Mouse (Mus musculus): ENCODE data around the gene Ptpn11. TPM values are rescaled to one million over a fixed set of nuclear protein-coding genes. Genes with fewer than 3 reads are reported as not detected.

Gene Ptpn11
- polyA plus RNA-seq, 2 experiments: 27.1 to 44.6 TPM

GRCm38 (mm10) chr5:121129254-121129653, 61.9 kb downstream of the Ptpn11 start:
- 94% methylated on average over 5 of the region's 5 CpGs for WGBS
- TF ChIP-seq POLR2A (IDR thresholded peaks at IDR 0.05; ENCODE audit: borderline replicate concordance, extremely low read depth, insufficient read depth, insufficient read length): no peak
- H3K36me3 ChIP-seq (ENCODE audit: control insufficient read depth, insufficient read depth, low read length): peaks cover 33% of the 10 kb centered on the region

GRCm38 (mm10) chr5:121126051-121126450, 65.1 kb downstream of the Ptpn11 start:
- Histone ChIP-seq H3K4me1 (ENCODE audit: control insufficient read depth, insufficient read depth, low read length) (no peaks in the 10 kb centered on the region), H3K4me2 (replicated peaks; ENCODE audit: low read depth, low read length, severe bottlenecking) (no peak overlapping the region), H3K4me3 (replicated peaks; ENCODE audit: low read length) (no peak overlapping the region), H3K9ac (ENCODE audit: low read depth, low read length, severe bottlenecking) (no peak overlapping the region), H3K27me3 (ENCODE audit: control insufficient read depth, insufficient read depth, low read length) (no peaks in the 10 kb centered on the region), H3K9me3 (ENCODE audit: control insufficient read depth, low read length) (no peaks in the 10 kb centered on the region), H3K36me3 (ENCODE audit: control insufficient read depth, insufficient read depth, low read length) (peaks cover 3% of the 10 kb centered on the region; the same call in 1 of the 2 replicates), H3K27ac (replicated peaks; ENCODE audit: low read depth, low read length) (no peak overlapping the region)
- 67% methylated on average over 2 of the region's 2 CpGs for WGBS
- no peak for DNase-seq (ENCODE audit: low spot score)
- no peak for TF ChIP-seq POLR2A (IDR thresholded peaks at IDR 0.05; ENCODE audit: borderline replicate concordance, extremely low read depth, insufficient read depth, insufficient read length)
- ATAC-seq (ENCODE audit: low FRiP score, low read depth): no peak

More at GRCm38 (mm10) chr5:121129254-121129653, 61.9 kb downstream of the Ptpn11 start:
- DNase-seq (ENCODE audit: low spot score): no peak
- no peaks in the 10 kb centered on the region for H3K9me3 ChIP-seq (ENCODE audit: control insufficient read depth, low read length)
- no peaks in the 10 kb centered on the region for H3K27me3 ChIP-seq (ENCODE audit: control insufficient read depth, insufficient read depth, low read length)
- no peak overlapping the region for H3K4me2 ChIP-seq (replicated peaks; ENCODE audit: low read depth, low read length, severe bottlenecking)
- H3K27ac ChIP-seq (replicated peaks; ENCODE audit: low read depth, low read length): no peak overlapping the region
- no peak for ATAC-seq (ENCODE audit: low FRiP score, low read depth)
- no peaks in the 10 kb centered on the region for H3K4me1 ChIP-seq (ENCODE audit: control insufficient read depth, insufficient read depth, low read length)
- H3K9ac ChIP-seq (ENCODE audit: low read depth, low read length, severe bottlenecking): no peak overlapping the region
- H3K4me3 ChIP-seq (replicated peaks; ENCODE audit: low read length): no peak overlapping the region

GRCm38 (mm10) chr5:121125563-121125962, 65.6 kb downstream of the Ptpn11 start:
- Histone ChIP-seq H3K4me2 (replicated peaks; ENCODE audit: low read depth, low read length, severe bottlenecking) (no peak overlapping the region), H3K4me1 (ENCODE audit: control insufficient read depth, insufficient read depth, low read length) (no peaks in the 10 kb centered on the region), H3K36me3 (ENCODE audit: control insufficient read depth, insufficient read depth, low read length) (peaks cover 3% of the 10 kb centered on the region; the same call in 1 of the 2 replicates), H3K9me3 (ENCODE audit: control insufficient read depth, low read length) (no peaks in the 10 kb centered on the region), H3K4me3 (replicated peaks; ENCODE audit: low read length) (no peak overlapping the region), H3K27ac (replicated peaks; ENCODE audit: low read depth, low read length) (no peak overlapping the region), H3K9ac (ENCODE audit: low read depth, low read length, severe bottlenecking) (no peak overlapping the region), H3K27me3 (ENCODE audit: control insufficient read depth, insufficient read depth, low read length) (no peaks in the 10 kb centered on the region)
- 87% methylated on average over 14 of the region's 14 CpGs for WGBS
- ATAC-seq (ENCODE audit: low FRiP score, low read depth) (no peak), DNase-seq (ENCODE audit: low spot score) (no peak)
- no peak for TF ChIP-seq POLR2A (IDR thresholded peaks at IDR 0.05; ENCODE audit: borderline replicate concordance, extremely low read depth, insufficient read depth, insufficient read length)

- Histone ChIP-seq H3K9ac (ENCODE audit: low read depth, low read length, severe bottlenecking) (no peak overlapping the region), H3K27ac (replicated peaks; ENCODE audit: low read depth, low read length) (no peak overlapping the region), H3K4me2 (replicated peaks; ENCODE audit: low read depth, low read length, severe bottlenecking) (no peak overlapping the region), H3K4me1 (ENCODE audit: control insufficient read depth, insufficient read depth, low read length) (no peaks in the 10 kb centered on the region), H3K27me3 (ENCODE audit: control insufficient read depth, insufficient read depth, low read length) (no peaks in the 10 kb centered on the region), H3K9me3 (ENCODE audit: control insufficient read depth, low read length) (no peaks in the 10 kb centered on the region), H3K36me3 (ENCODE audit: control insufficient read depth, insufficient read depth, low read length) (no peaks in the 10 kb centered on the region), H3K4me3 (replicated peaks; ENCODE audit: low read length) (no peak overlapping the region)
- no peak for ATAC-seq (ENCODE audit: low FRiP score, low read depth)
- WGBS: 48% methylated on average over 5 of the region's 5 CpGs
- DNase-seq (ENCODE audit: low spot score): no peak
- no peak for TF ChIP-seq POLR2A (IDR thresholded peaks at IDR 0.05; ENCODE audit: borderline replicate concordance, extremely low read depth, insufficient read depth, insufficient read length)
These were observed 66.7 kb downstream of the Ptpn11 start for GRCm38 (mm10) chr5:121124208-121125185.

DNA sequence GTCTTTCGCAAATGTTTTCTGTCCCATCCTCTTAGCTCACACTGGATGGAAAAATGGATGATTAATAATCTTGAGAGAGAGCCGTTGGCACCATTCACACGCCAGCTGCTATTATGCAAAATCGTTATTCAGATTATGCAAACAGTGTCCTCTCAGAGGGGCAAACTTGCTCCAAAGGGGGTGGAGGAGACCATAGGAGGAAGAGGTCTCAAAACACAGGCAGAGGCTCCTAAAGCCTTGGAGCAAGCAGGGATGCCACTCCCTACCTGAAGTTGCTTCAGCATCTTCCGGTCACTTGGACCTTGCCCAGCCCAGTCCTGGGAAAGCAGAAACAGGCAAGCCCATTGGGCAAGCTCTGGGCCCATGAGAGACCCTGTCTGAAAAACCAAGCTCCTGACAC, 67.8 kb downstream of the Ptpn11 start:
- H3K4me1 ChIP-seq (ENCODE audit: control insufficient read depth, insufficient read depth, low read length): no peaks in the 10 kb centered on the region
- no peak overlapping the region for H3K4me3 ChIP-seq (replicated peaks; ENCODE audit: low read length)
- H3K27me3 ChIP-seq (ENCODE audit: control insufficient read depth, insufficient read depth, low read length): no peaks in the 10 kb centered on the region
- no peak for TF ChIP-seq POLR2A (IDR thresholded peaks at IDR 0.05; ENCODE audit: borderline replicate concordance, extremely low read depth, insufficient read depth, insufficient read length)
- no peak for ATAC-seq (ENCODE audit: low FRiP score, low read depth)
- no peak overlapping the region for H3K9ac ChIP-seq (ENCODE audit: low read depth, low read length, severe bottlenecking)
- no peak overlapping the region for H3K27ac ChIP-seq (replicated peaks; ENCODE audit: low read depth, low read length)
- DNase-seq (ENCODE audit: low spot score): no peak
- WGBS: 89% methylated on average over 5 of the region's 5 CpGs
- H3K36me3 ChIP-seq (ENCODE audit: control insufficient read depth, insufficient read depth, low read length): no peaks in the 10 kb centered on the region
- H3K9me3 ChIP-seq (ENCODE audit: control insufficient read depth, low read length): no peaks in the 10 kb centered on the region
- H3K4me2 ChIP-seq (replicated peaks; ENCODE audit: low read depth, low read length, severe bottlenecking): no peak overlapping the region

All from limb, embryonic 14.5 days (tissue).